Mouse (Mus musculus) right cerebral cortex, postnatal 4 days (tissue): ENCODE measurements around the gene Slco2a1.

Experiments used
- DNase-seq: peaks from one replicate; pipeline ENCODE4 v3.0.0-alpha.2; 2022

The Slco2a1 gene

GRCm38 (mm10) chr9:103121546-103121945 lies 133.0 kb downstream of the Slco2a1 start:
- no peak for DNase-seq

GRCm38 (mm10) chr9:103124746-103125145 lies 136.2 kb downstream of the Slco2a1 start:
- no peak for DNase-seq

- no peak for DNase-seq
Measured at GRCm38 (mm10) chr9:103133493-103134124, 145.1 kb downstream of the Slco2a1 start.

- no peak for DNase-seq
Measured at GRCm38 (mm10) chr9:103134450-103135030, 146.0 kb downstream of the Slco2a1 start.

GRCm38 (mm10) chr9:103139481-103139880 lies 151.0 kb downstream of the Slco2a1 start:
- DNase-seq = no peak

GRCm38 (mm10) chr9:103140384-103140783 lies 151.9 kb downstream of the Slco2a1 start:
- no peak for DNase-seq

GRCm38 (mm10) chr9:103141266-103141665 lies 152.8 kb downstream of the Slco2a1 start:
- DNase-seq = no peak

- no peak for DNase-seq
Measured at GRCm38 (mm10) chr9:103143881-103144280, 155.4 kb downstream of the Slco2a1 start.

GRCm38 (mm10) chr9:103145351-103145750 lies 156.8 kb downstream of the Slco2a1 start:
- DNase-seq = no peak
